Mouse (Mus musculus): ENCODE data around the gene a. TPM values are rescaled to one million over a fixed set of nuclear protein-coding genes. Genes with fewer than 3 reads are reported as not detected.
"Not testable (repeated sequence)": the region's sequence is repeated elsewhere in the genome, so short reads cannot be mapped to it uniquely, and the experiment has no call there.

The a gene
- polyA plus RNA-seq, 1 experiment from 2014 or later: not detected

DNA sequence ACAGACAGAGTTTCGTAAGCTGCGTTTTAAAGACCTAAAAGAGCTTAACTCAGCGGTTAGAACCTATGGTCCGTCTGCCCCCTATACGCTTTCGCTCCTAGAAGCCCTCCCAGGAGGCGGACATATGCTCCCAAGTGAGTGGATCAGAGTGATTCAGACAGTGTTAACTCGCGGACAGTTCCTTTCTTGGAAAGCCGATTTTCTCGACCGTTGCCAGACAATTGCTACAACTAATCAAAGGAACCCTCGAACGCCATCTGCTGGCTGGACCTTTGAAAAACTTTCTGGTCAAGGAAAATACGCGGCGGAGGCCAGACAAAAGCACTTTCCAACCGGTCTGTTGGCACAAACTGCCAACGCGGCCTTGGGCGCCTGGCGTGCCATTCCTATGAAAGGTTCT, 228.5 kb downstream of the a start:
- peak; percentile 47; the same call in 1 of the 2 replicates for ATAC-seq (ENCODE audit: insufficient number of reproducible peaks, insufficient read depth, low FRiP score, low read depth)
- peaks cover 6% of the 10 kb centered on the region; the same call in 1 of the 2 replicates for H3K27me3 ChIP-seq (ENCODE audit: control insufficient read depth, insufficient read depth, low read length)
- WGBS: 2% methylated on average over 22 of the region's 22 CpGs
- H3K4me3 ChIP-seq (ENCODE audit: control insufficient read depth in 1 of 2, insufficient read depth in 1 of 2, low read depth in 1 of 2, low read length in 2 of 2): peak overlapping the region; percentile 40 to 55
- H3K4me1 ChIP-seq (ENCODE audit: control insufficient read depth in 2 of 2, insufficient read depth in 2 of 2, low read length in 2 of 2): 0 out of 4 replicates have a peak, but pooled peaks cover 0 to 5% of the 10 kb centered on the region in 2 experiments
- H3K4me2 ChIP-seq (ENCODE audit: low read length): peak overlapping the region; percentile 96
- peak overlapping the region; percentile 74 for H3K9ac ChIP-seq (ENCODE audit: low read length)
- H3K9me3 ChIP-seq (ENCODE audit: control insufficient read depth, low read length): no peaks in the 10 kb centered on the region
- no peaks in the 10 kb centered on the region for H3K36me3 ChIP-seq (ENCODE audit: control insufficient read depth, insufficient read depth, low read length)
- peak overlapping the region; percentile 29 to 60 for H3K27ac ChIP-seq (replicated peaks in 1 of 2; ENCODE audit: control insufficient read depth in 1 of 2, insufficient read depth in 1 of 2, low read depth in 2 of 2, low read length in 2 of 2)

DNA sequence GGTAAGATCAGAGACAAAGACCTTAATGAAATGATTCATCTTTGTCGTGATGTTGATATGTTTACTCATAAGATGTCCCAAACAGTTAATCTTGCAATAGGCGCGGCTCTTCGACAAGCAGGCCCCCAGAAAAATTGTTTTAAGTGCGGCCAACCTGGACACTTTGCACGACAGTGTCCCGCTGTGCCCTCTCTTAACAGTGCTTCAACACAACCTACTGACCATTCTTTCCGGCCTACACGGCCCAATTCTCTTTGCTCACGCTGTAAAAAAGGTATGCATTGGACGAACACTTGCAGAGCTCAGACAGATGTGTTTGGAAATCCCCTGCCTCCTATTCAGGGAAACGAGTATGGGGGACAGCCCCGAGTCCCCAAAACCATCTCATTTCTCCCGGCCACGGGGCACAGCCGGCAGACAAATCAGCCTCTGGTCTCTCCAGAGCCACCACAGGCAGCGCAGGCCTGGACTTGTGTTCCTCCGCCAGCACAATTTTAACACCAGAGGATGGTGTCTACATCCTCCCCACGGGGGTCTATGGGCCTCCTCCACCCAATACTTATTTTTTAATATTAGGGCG, 229.1 kb downstream of the a start:
- H3K9me3 ChIP-seq (ENCODE audit: control insufficient read depth, low read length); H3K36me3 ChIP-seq (ENCODE audit: control insufficient read depth, insufficient read depth, low read length); H3K4me1 ChIP-seq (ENCODE audit: control insufficient read depth in 2 of 2, insufficient read depth in 2 of 2, low read length in 2 of 2); H3K27me3 ChIP-seq (ENCODE audit: control insufficient read depth, insufficient read depth, low read length); H3K9ac ChIP-seq (ENCODE audit: low read length); ATAC-seq (ENCODE audit: insufficient number of reproducible peaks, insufficient read depth, low FRiP score, low read depth); H3K4me3 ChIP-seq (ENCODE audit: control insufficient read depth in 1 of 2, insufficient read depth in 1 of 2, low read depth in 1 of 2, low read length in 2 of 2); H3K27ac ChIP-seq (replicated peaks in 1 of 2; ENCODE audit: control insufficient read depth in 1 of 2, insufficient read depth in 1 of 2, low read depth in 2 of 2, low read length in 2 of 2): not testable (repeated sequence)
- 44% methylated on average over 20 of the region's 20 CpGs for WGBS
- H3K4me2 ChIP-seq (ENCODE audit: low read length): peak overlapping the region; percentile 96

GRCm38 (mm10) chr2:155030831-155031230, 239.6 kb downstream of the a start:
- no peaks in the 10 kb centered on the region for H3K27me3 ChIP-seq (ENCODE audit: control insufficient read depth, insufficient read depth, low read length)
- H3K9ac ChIP-seq (ENCODE audit: low read length): no peak overlapping the region
- 72% methylated on average over 7 of the region's 7 CpGs for WGBS
- H3K36me3 ChIP-seq (ENCODE audit: control insufficient read depth, insufficient read depth, low read length): no peaks in the 10 kb centered on the region
- H3K4me3 ChIP-seq (ENCODE audit: control insufficient read depth in 1 of 2, insufficient read depth in 1 of 2, low read depth in 1 of 2, low read length in 2 of 2): no peak overlapping the region
- no peaks in the 10 kb centered on the region for H3K9me3 ChIP-seq (ENCODE audit: control insufficient read depth, low read length)
- H3K4me2 ChIP-seq (ENCODE audit: low read length): no peak overlapping the region
- H3K4me1 ChIP-seq (ENCODE audit: control insufficient read depth in 2 of 2, insufficient read depth in 2 of 2, low read length in 2 of 2): 0 out of 4 replicates have a peak, but pooled peaks cover 0 to 2% of the 10 kb centered on the region in 2 experiments
- H3K27ac ChIP-seq (replicated peaks in 1 of 2; ENCODE audit: control insufficient read depth in 1 of 2, insufficient read depth in 1 of 2, low read depth in 2 of 2, low read length in 2 of 2): no peak overlapping the region
- ATAC-seq (ENCODE audit: insufficient number of reproducible peaks, insufficient read depth, low FRiP score, low read depth): no peak

DNA sequence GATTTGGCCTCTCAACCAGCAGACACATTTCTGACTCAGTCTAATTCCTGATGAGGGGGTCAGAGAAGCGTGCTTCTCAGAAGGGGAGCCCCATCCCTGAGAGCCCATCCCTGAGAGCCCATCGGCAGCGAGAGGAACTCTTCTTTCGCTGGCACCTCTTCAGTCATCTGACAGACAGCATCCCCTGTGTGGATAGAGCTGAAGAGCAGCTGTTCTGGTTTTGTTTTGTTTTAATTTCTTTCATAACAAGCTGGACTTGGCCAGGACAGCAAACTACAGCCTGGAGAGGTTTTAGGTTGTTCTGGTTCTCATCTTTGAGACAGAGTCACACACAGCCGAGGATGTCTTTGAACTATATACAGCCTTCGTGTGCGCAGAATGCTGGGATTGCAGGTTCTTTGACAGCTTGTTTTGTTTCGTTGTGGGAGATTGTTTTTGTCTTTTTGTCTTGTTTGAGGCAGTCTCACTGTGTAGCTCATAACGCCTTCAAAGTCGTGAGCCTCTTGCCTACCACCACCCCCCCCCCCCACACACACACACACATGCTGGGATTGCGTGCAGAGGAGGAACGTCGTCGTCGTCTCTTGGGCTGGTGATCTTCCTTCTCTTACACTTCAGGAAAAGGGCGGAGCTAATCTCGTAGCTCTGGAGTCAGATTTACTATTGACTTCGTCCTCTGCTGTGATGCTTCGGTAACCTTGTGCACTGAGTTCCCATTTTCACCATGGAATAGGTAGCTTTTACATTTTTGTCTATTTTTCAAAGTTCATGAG, 241.9 kb downstream of the a start:
- H3K27me3 ChIP-seq (ENCODE audit: control insufficient read depth, insufficient read depth, low read length): no peaks in the 10 kb centered on the region
- H3K4me1 ChIP-seq (ENCODE audit: control insufficient read depth in 2 of 2, insufficient read depth in 2 of 2, low read length in 2 of 2): peaks cover 3 to 4% of the 10 kb centered on the region in 2 experiments; a peak in 1 of 4 replicates
- H3K4me2 ChIP-seq (ENCODE audit: low read length): no peak overlapping the region
- H3K4me3 ChIP-seq (ENCODE audit: control insufficient read depth in 1 of 2, insufficient read depth in 1 of 2, low read depth in 1 of 2, low read length in 2 of 2): no peak overlapping the region
- no peak overlapping the region for H3K9ac ChIP-seq (ENCODE audit: low read length)
- no peaks in the 10 kb centered on the region for H3K36me3 ChIP-seq (ENCODE audit: control insufficient read depth, insufficient read depth, low read length)
- ATAC-seq (ENCODE audit: insufficient number of reproducible peaks, insufficient read depth, low FRiP score, low read depth): no peak
- H3K9me3 ChIP-seq (ENCODE audit: control insufficient read depth, low read length): no peaks in the 10 kb centered on the region
- H3K27ac ChIP-seq (replicated peaks in 1 of 2; ENCODE audit: control insufficient read depth in 1 of 2, insufficient read depth in 1 of 2, low read depth in 2 of 2, low read length in 2 of 2): no peak overlapping the region
- 37% methylated on average over 19 of the region's 19 CpGs for WGBS

- Histone ChIP-seq H3K27ac (replicated peaks in 1 of 2; ENCODE audit: control insufficient read depth in 1 of 2, insufficient read depth in 1 of 2, low read depth in 2 of 2, low read length in 2 of 2) (no peak overlapping the region), H3K4me1 (ENCODE audit: control insufficient read depth in 2 of 2, insufficient read depth in 2 of 2, low read length in 2 of 2) (peaks cover 2 to 3% of the 10 kb centered on the region in 2 experiments; a peak in 2 of 4 replicates), H3K36me3 (ENCODE audit: control insufficient read depth, insufficient read depth, low read length) (no peaks in the 10 kb centered on the region), H3K4me3 (ENCODE audit: control insufficient read depth in 1 of 2, insufficient read depth in 1 of 2, low read depth in 1 of 2, low read length in 2 of 2) (no peak overlapping the region), H3K9ac (ENCODE audit: low read length) (no peak overlapping the region), H3K27me3 (ENCODE audit: control insufficient read depth, insufficient read depth, low read length) (no peaks in the 10 kb centered on the region), H3K4me2 (ENCODE audit: low read length) (no peak overlapping the region), H3K9me3 (ENCODE audit: control insufficient read depth, low read length) (no peaks in the 10 kb centered on the region)
- ATAC-seq (ENCODE audit: insufficient number of reproducible peaks, insufficient read depth, low FRiP score, low read depth): no peak
- 64% methylated on average over 4 of the region's 4 CpGs for WGBS
Measured at GRCm38 (mm10) chr2:155039956-155040355, 248.8 kb downstream of the a start.

DNA sequence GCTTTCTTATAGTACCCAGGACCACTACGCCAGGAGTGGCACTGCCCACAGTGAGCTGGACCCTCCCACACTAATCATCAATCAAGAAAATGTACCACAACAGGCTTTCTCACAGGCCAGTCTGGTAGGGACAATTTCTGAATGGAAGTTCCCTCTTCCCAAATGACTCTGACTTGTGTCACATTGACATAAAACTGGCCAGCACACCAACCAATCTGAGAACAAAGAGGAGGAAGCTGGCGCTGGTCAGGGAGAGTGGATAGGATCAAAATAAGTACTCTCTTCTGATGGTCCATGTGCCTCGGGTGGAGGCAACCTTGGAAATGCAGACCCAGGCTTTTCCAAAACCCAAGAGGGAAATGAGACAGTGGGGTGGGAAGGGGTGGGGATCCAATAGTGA, 253.3 kb downstream of the a start:
- ATAC-seq (ENCODE audit: insufficient number of reproducible peaks, insufficient read depth, low FRiP score, low read depth): no peak
- no peak overlapping the region for H3K9ac ChIP-seq (ENCODE audit: low read length)
- no peaks in the 10 kb centered on the region for H3K27me3 ChIP-seq (ENCODE audit: control insufficient read depth, insufficient read depth, low read length)
- H3K9me3 ChIP-seq (ENCODE audit: control insufficient read depth, low read length): no peaks in the 10 kb centered on the region
- H3K36me3 ChIP-seq (ENCODE audit: control insufficient read depth, insufficient read depth, low read length): no peaks in the 10 kb centered on the region
- H3K4me3 ChIP-seq (ENCODE audit: control insufficient read depth in 1 of 2, insufficient read depth in 1 of 2, low read depth in 1 of 2, low read length in 2 of 2): no peak overlapping the region
- WGBS: 45% methylated on average over 3 of the region's 3 CpGs
- no peak overlapping the region for H3K27ac ChIP-seq (replicated peaks in 1 of 2; ENCODE audit: control insufficient read depth in 1 of 2, insufficient read depth in 1 of 2, low read depth in 2 of 2, low read length in 2 of 2)
- no peak overlapping the region for H3K4me2 ChIP-seq (ENCODE audit: low read length)
- H3K4me1 ChIP-seq (ENCODE audit: control insufficient read depth in 2 of 2, insufficient read depth in 2 of 2, low read length in 2 of 2): no peaks in the 10 kb centered on the region; a peak in 1 of 4 replicates

DNA sequence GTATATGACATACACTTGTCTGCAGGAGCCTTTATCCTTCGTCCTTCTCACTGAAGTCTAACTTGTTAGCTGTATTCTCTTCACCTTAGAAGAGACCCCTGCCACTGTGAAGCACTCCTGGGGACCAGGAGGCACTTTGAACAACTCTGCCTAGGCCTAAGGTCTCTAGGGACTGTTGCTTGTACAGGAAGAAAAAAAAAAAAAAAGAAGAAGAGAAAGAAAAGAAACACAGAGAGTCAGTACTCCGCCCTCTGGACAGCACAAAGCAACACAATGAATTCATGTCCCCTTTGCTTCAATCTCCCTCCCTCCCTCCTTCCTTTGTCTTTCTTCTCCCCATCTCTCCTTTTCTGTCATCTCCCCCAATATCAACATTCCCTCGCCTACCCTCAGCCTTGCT, 253.9 kb downstream of the a start:
- ATAC-seq (ENCODE audit: insufficient number of reproducible peaks, insufficient read depth, low FRiP score, low read depth): no peak
- Histone ChIP-seq H3K27ac (replicated peaks in 1 of 2; ENCODE audit: control insufficient read depth in 1 of 2, insufficient read depth in 1 of 2, low read depth in 2 of 2, low read length in 2 of 2) (no peak overlapping the region), H3K36me3 (ENCODE audit: control insufficient read depth, insufficient read depth, low read length) (no peaks in the 10 kb centered on the region), H3K4me1 (ENCODE audit: control insufficient read depth in 2 of 2, insufficient read depth in 2 of 2, low read length in 2 of 2) (peaks cover 2 to 3% of the 10 kb centered on the region in 2 experiments; a peak in 3 of 4 replicates), H3K9ac (ENCODE audit: low read length) (no peak overlapping the region), H3K4me3 (ENCODE audit: control insufficient read depth in 1 of 2, insufficient read depth in 1 of 2, low read depth in 1 of 2, low read length in 2 of 2) (no peak overlapping the region), H3K27me3 (ENCODE audit: control insufficient read depth, insufficient read depth, low read length) (no peaks in the 10 kb centered on the region), H3K9me3 (ENCODE audit: control insufficient read depth, low read length) (no peaks in the 10 kb centered on the region), H3K4me2 (ENCODE audit: low read length) (no peak overlapping the region)
- WGBS: 72% methylated on average over 3 of the region's 3 CpGs
